Mouse (Mus musculus) B cell, adult (primary cell): ENCODE results near the gene Olfr1163. TPM values are rescaled to one million over a fixed set of nuclear protein-coding genes. Genes with fewer than 3 reads are reported as not detected.

Source experiments
- total RNA-seq: library from RNA; stranded (reverse); gene quantifications from 4 replicates; pipeline ENCODE4 v1.2.4, GENCODE M21; 2023; ENCODE audit not compliant: inconsistent age

Olfr1163 gene
- total RNA-seq, result not detected in 4 replicates

GRCm38 (mm10) chr2:88071730-88072129 lies at the start of gene Olfr1163:
Olfr1163 (minus strand) TSS chr2:88071830.

GRCm38 (mm10) chr2:88093866-88094265 lies 22.2 kb upstream of the Olfr1163 start, which contains the start of gene Olfr1164:
Olfr1164 (minus strand) TSS chr2:88093966.

GRCm38 (mm10) chr2:88051029-88051428 lies 20.6 kb downstream of the Olfr1163 start, which contains the start of gene Olfr1162:
Olfr1162 (minus strand) TSS chr2:88051129.

GRCm38 (mm10) chr2:88037599-88037998 lies 34.0 kb downstream of the Olfr1163 start, which contains the start of gene Olfr73:
Olfr73 (minus strand) TSS chr2:88037699.

GRCm38 (mm10) chr2:88022474-88022873 lies 49.2 kb downstream of the Olfr1163 start, which contains the start of gene Olfr1161:
Olfr1161 (plus strand) TSS chr2:88022774.

Other genes starting within 250 kb of the Olfr1163 start
- gene Olfr1148, start 241.3 kb downstream of the Olfr1163 start, total RNA-seq, result not detected in 4 replicates
- not detected in 4 replicates for gene Olfr1150-ps1, start 227.8 kb downstream of the Olfr1163 start, total RNA-seq
- not detected in 4 replicates for gene Olfr1151, start 216.0 kb downstream of the Olfr1163 start, total RNA-seq
- not detected in 4 replicates for gene Olfr1152, start 205.3 kb downstream of the Olfr1163 start, total RNA-seq
- gene Olfr1153, start 176.9 kb downstream of the Olfr1163 start, total RNA-seq, result not detected in 4 replicates
- not detected in 4 replicates for gene Olfr1154, start 166.7 kb downstream of the Olfr1163 start, total RNA-seq
- not detected in 4 replicates for gene Olfr1155, start 126.7 kb downstream of the Olfr1163 start, total RNA-seq
- not detected in 4 replicates for gene Olfr1156, start 118.7 kb downstream of the Olfr1163 start, total RNA-seq
- gene Olfr1157, start 103.5 kb downstream of the Olfr1163 start, total RNA-seq, result not detected in 4 replicates
- gene Olfr74, start 97.2 kb downstream of the Olfr1163 start, total RNA-seq, result not detected in 4 replicates
- not detected in 4 replicates for gene Olfr1158, start 81.7 kb downstream of the Olfr1163 start, total RNA-seq
- not detected in 4 replicates for gene Olfr1160, start 63.6 kb downstream of the Olfr1163 start, total RNA-seq
- gene Olfr1161, start 49.1 kb downstream of the Olfr1163 start, total RNA-seq, result not detected in 4 replicates
- gene Olfr73, start 34.1 kb downstream of the Olfr1163 start, total RNA-seq, result not detected in 4 replicates
- gene Olfr1162, start 20.7 kb downstream of the Olfr1163 start, total RNA-seq, result not detected in 4 replicates
- gene Olfr1164, start 22.1 kb upstream of the Olfr1163 start, total RNA-seq, result not detected in 4 replicates
- gene Olfr1166, start 56.4 kb upstream of the Olfr1163 start, total RNA-seq, result not detected in 4 replicates
- not detected in 4 replicates for gene Olfr1167, start 83.4 kb upstream of the Olfr1163 start, total RNA-seq
- gene Olfr1168, start 110.0 kb upstream of the Olfr1163 start, total RNA-seq, result not detected in 4 replicates
- gene Olfr1170, start 156.5 kb upstream of the Olfr1163 start, total RNA-seq, result not detected in 4 replicates
- gene Olfr1173, start 208.0 kb upstream of the Olfr1163 start, total RNA-seq, result not detected in 4 replicates
- not detected in 4 replicates for gene Olfr1174-ps, start 243.3 kb upstream of the Olfr1163 start, total RNA-seq